Mouse (Mus musculus) hematopoietic stem cell, adult 5-6 weeks (primary cell): ENCODE measurements around the gene Paqr7. TPM values are rescaled to one million over a fixed set of nuclear protein-coding genes. Genes with fewer than 3 reads are reported as not detected.

ENCODE experiments used
- ATAC-seq, 2 experiments: fragments of 125-278 bp in 1 of 2; replicated peaks in 1 of 2; 2 replicates each; pipeline ENCODE4 v1.8.0; 2016 to 2017; ENCODE audit warnings: inconsistent platforms in 2 of 2, mild to moderate bottlenecking in 2 of 2, moderate number of reproducible peaks in 2 of 2, low read depth in 1 of 2, moderate TSS enrichment in 1 of 2; ENCODE audit not compliant: low FRiP score in 2 of 2, poor library complexity in 2 of 2, severe bottlenecking in 2 of 2, insufficient read depth in 1 of 2, low TSS enrichment in 1 of 2
- total RNA-seq: library from RNA; stranded (forward); fragments of 172-1452, 232-1000 nt; gene quantifications from 2 replicates; pipeline ENCODE4 v1.2.3, GENCODE M21; 2017

Paqr7 gene
- total RNA-seq = 15.6 and 25.2 TPM in 2 replicates

DNA sequence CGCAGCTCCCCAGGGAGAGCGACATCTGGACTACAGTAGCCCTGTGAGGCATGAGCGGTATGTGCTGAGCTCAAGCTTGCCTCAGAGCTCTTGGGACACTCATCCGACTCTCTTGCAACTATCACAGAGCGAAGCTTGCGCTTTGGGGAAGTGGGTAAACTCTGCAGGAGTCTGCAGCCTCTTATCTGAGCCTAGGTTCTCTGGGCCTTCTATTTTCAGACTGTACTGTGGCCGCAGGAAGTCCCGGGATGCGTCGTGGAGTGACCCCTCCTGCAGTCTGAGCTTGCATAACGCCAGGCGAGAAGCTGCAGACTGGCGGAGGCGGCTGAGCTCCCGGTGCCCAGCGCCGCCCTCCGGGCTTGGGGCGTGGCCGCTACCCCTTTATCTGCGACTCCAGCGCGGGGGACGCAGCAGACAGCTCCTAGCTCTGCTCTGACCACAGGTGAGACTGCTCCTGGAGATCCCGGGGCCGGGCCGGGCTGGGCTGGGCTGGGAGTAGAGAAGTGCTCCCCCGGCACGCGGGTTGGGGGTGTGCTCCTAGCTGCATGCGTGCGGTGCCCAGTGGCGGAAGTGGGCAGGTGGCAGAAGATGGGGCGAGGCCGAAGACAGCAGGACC lies at the start of gene Paqr7:
Gene Paqr7 (plus strand): TSS at position 103 of the 616 bp plus-strand sequence.
- peak; percentile 17 to 41 for ATAC-seq

GRCm38 (mm10) chr4:134447966-134448365 lies 48.5 kb upstream of the Paqr7 start:
- ATAC-seq = no peak

- no peak for ATAC-seq
Observed at GRCm38 (mm10) chr4:134449595-134450391, 46.7 kb upstream of the Paqr7 start.

- ATAC-seq = no peak
Observed at GRCm38 (mm10) chr4:134450392-134451195, 45.9 kb upstream of the Paqr7 start.

GRCm38 (mm10) chr4:134451484-134451883 lies 45.0 kb upstream of the Paqr7 start:
- no peak for ATAC-seq

DNA sequence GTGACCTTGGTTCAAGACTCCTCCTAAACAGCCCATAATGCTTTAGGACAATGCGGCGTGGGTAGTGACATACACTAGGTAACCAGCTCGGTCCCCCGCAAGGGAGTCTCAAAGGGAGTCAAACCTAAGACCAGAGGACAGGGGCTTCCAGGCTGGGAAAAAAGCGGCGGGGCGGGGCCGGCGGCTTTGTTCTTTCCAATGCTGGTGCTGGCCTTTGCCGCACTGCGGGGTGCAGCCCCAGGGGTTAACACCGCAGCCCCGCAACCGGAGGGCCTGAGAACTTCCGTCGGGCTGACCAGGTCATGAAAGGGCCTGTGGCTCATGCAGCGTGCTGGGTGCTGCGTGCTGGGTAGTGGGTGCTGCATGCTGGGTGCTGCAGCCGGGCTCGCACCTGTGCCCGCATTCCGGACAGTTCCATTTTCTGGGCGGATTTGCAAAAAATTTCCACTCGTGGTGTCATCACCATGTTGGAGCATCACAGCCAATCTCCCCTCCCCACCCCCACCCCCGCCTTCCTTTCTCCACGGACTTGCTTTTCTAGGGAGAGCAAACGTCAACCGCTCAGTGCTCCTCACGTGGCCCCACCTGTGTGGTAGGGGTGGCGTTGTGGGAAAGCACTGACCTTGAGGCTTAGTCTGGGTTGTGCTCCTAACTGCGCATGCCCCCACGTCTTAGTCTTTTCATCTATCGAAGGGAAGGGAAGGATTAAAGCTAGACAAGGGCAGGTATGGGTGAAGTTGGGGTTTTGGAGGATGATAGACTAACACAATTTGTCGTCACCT lies 42.7 kb upstream of the Paqr7 start:
- no peak for ATAC-seq

GRCm38 (mm10) chr4:134455310-134455709 lies 41.2 kb upstream of the Paqr7 start:
- ATAC-seq = peak; percentile 73 to 75

- no peak for ATAC-seq
Observed at GRCm38 (mm10) chr4:134457130-134457825, 39.2 kb upstream of the Paqr7 start.

DNA sequence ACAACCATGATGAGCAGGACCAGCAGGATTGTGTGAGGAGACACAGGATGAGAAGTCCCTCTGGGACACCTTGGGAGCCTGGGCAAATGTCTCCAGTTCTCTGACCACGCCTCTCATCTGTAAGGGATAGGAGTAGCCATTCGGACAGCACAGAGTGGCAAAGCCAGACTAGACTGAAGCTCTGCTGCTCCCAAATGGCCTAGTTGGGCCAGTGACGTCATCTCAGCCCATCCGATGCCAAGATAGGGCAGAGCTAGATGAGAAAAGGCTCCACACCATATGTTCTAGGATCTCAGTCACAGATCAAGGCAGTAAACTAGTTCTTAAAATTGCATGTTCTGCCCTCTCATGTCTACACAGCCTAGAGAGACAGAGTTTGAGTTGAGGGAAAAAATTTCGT lies 37.6 kb upstream of the Paqr7 start:
- ATAC-seq = no peak

GRCm38 (mm10) chr4:134460277-134460676 lies 36.2 kb upstream of the Paqr7 start:
- ATAC-seq = peak; percentile 70 to 81

DNA sequence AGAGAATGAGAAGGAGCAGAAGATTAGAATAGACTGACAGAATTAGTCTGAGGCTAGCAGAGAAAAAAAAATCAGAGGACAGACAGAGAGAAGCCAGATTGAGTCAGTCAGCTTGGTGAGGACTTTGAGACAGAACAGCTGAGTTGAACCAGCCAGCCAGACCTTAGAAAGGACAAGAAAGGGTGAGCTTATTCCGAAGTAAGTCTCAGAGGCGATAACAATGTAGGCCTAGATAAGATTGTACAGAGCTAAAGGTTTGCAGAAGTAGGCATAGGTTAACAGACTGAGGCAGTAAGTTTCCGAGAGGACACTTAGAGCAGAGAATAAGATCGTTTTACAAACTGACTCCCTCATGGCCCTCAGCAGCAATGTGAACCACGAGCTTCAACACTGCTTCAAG lies 35.2 kb upstream of the Paqr7 start:
- ATAC-seq = no peak

GRCm38 (mm10) chr4:134465789-134466188 lies 30.7 kb upstream of the Paqr7 start:
- no peak for ATAC-seq

GRCm38 (mm10) chr4:134466381-134467262 lies 29.9 kb upstream of the Paqr7 start:
- ATAC-seq = no peak

DNA sequence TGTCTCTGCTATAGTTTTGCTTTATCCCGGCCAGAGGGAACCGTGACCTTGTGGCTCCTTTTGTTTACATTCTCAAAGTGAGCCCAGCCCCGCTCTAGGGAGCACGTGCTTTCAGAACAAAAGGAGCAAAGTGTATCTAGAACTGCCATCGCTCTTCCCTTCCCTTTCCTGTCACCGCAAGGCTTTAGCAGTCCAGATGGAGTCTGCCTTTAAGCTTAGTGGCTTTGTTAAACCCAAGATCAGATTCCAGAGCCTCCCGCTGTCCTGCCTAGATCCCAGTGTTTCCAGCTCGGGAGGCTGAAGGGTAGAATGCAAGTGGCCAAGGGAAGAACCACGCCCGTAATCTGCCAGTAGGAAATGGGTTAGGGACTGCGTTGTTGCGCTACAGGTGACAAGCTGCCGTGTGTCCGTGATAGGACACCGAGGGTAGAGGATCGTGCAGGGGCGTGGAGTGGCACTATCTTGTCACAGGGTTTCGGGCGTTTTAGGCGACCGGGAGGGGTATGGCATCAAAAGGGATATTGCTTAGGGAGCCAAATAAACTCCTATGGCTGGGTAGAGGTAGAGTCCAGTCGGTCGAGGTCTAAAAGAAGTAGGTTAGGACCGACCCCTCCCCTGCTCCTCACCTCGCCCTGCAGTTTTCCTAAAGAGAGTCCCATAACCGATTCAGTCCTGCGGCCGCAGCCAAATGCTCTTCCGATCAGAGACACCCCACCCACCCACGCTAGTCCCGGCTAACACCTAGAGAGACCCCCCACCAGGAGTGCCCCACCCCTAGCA lies 28.9 kb upstream of the Paqr7 start:
- ATAC-seq = 0 out of 4 replicates have a peak, but pooled peaks of 1 of the 2 experiments have one; percentile 22

GRCm38 (mm10) chr4:134468215-134468575 lies 28.3 kb upstream of the Paqr7 start, which contains the start of gene Stmn1:
Stmn1 (plus strand) TSS chr4:134468320.
- ATAC-seq = peak; percentile 93 to 95
